Mouse (Mus musculus): ENCODE measurements around the gene Sec14l1. TPM values are rescaled to one million over a fixed set of nuclear protein-coding genes. Genes with fewer than 3 reads are reported as not detected.

Sec14l1 gene
- polyA plus RNA-seq, 1 experiment = 49.2 TPM

- Histone ChIP-seq H3K27ac (ENCODE audit: insufficient read depth, low read depth, low read length) (no peak overlapping the region), H3K4me1 (ENCODE audit: control insufficient read depth, insufficient read depth, insufficient read length, low read length) (peaks cover 15% of the 10 kb centered on the region; the same call in 1 of the 2 replicates), H3K36me3 (ENCODE audit: control insufficient read depth, insufficient read depth, low read length) (no peaks in the 10 kb centered on the region), H3K27me3 (ENCODE audit: control insufficient read depth, insufficient read depth, low read length) (no peaks in the 10 kb centered on the region), H3K4me3 (ENCODE audit: low read depth, low read length) (no peak overlapping the region)
- WGBS = 69% methylated on average over 12 of the region's 12 CpGs
- TF ChIP-seq CTCF (IDR thresholded peaks at IDR 0.05; ENCODE audit: extremely low read depth, insufficient read length, insufficient replicate concordance, low read depth, low read length) = no peak
- TF ChIP-seq POLR2A (IDR thresholded peaks at IDR 0.05; ENCODE audit: low read depth, low read length) = no peak
Observed at GRCm38 (mm10) chr11:117109179-117109954, 5.6 kb upstream of the Sec14l1 start.

- H3K27me3 ChIP-seq (ENCODE audit: control insufficient read depth, insufficient read depth, low read length) = no peaks in the 10 kb centered on the region
- TF ChIP-seq CTCF (IDR thresholded peaks at IDR 0.05; ENCODE audit: extremely low read depth, insufficient read length, insufficient replicate concordance, low read depth, low read length) (no peak), POLR2A (IDR thresholded peaks at IDR 0.05; ENCODE audit: low read depth, low read length) (no peak)
- no peak overlapping the region for H3K4me3 ChIP-seq (ENCODE audit: low read depth, low read length)
- no peak overlapping the region for H3K27ac ChIP-seq (ENCODE audit: insufficient read depth, low read depth, low read length)
- WGBS = 90% methylated on average over 11 of the region's 11 CpGs
- H3K36me3 ChIP-seq (ENCODE audit: control insufficient read depth, insufficient read depth, low read length) = peaks cover under 1% of the 10 kb centered on the region; the same call in 1 of the 2 replicates
- H3K4me1 ChIP-seq (ENCODE audit: control insufficient read depth, insufficient read depth, insufficient read length, low read length) = peaks cover 22% of the 10 kb centered on the region; the same call in 1 of the 2 replicates
Observed at GRCm38 (mm10) chr11:117111967-117112648, 2.9 kb upstream of the Sec14l1 start.

DNA sequence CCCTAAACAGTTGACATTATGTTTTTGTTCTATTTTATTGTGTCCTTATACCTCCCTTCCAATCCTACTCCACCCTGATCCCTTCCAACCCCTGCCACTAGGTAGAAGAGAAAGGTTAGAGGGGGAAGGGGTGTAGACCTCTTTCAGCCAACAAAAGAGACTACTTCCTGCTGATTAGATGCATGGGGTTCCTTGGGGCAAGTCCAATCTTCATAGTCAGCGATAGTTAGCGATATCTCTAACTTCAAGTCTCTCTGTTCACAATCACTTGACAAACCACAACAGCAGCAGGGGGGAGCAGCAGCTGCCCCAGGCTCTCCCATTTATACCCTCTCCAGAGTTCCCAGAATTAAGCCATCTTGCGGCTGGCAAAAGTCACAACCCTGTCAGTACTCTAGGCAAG is 2.3 kb upstream of the Sec14l1 start:
- Histone ChIP-seq H3K27ac (ENCODE audit: insufficient read depth, low read depth, low read length) (no peak overlapping the region), H3K4me1 (ENCODE audit: control insufficient read depth, insufficient read depth, insufficient read length, low read length) (peaks cover 24% of the 10 kb centered on the region), H3K27me3 (ENCODE audit: control insufficient read depth, insufficient read depth, low read length) (no peaks in the 10 kb centered on the region), H3K36me3 (ENCODE audit: control insufficient read depth, insufficient read depth, low read length) (peaks cover 5% of the 10 kb centered on the region), H3K4me3 (ENCODE audit: low read depth, low read length) (no peak overlapping the region)
- TF ChIP-seq CTCF (IDR thresholded peaks at IDR 0.05; ENCODE audit: extremely low read depth, insufficient read length, insufficient replicate concordance, low read depth, low read length) (no peak), POLR2A (IDR thresholded peaks at IDR 0.05; ENCODE audit: low read depth, low read length) (no peak)
- whole genome bisulfite sequencing = 24% methylated on average over 3 of the region's 3 CpGs

DNA sequence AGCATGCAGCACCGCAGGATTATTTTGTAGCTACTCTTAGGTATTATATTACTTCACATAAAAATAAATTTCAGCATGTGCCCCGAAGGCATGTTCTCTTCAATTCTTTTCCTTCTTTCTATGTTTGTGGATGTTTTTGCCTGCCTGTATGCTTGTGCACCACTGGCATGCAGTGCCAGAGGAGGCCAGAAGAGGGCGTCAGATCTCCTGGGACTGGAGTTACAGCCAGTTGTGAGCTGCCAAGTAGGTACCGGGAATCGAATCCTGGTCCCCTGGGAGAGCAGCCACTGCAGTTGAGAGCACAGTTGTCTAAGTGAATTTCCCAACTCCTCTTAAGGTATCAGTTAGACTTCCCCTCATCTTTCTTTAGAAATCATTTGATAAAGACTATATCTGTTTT is 1.6 kb upstream of the Sec14l1 start:
- Histone ChIP-seq H3K27me3 (ENCODE audit: control insufficient read depth, insufficient read depth, low read length) (no peaks in the 10 kb centered on the region), H3K27ac (ENCODE audit: insufficient read depth, low read depth, low read length) (no peak overlapping the region), H3K4me3 (ENCODE audit: low read depth, low read length) (no peak overlapping the region), H3K4me1 (ENCODE audit: control insufficient read depth, insufficient read depth, insufficient read length, low read length) (peaks cover 25% of the 10 kb centered on the region), H3K36me3 (ENCODE audit: control insufficient read depth, insufficient read depth, low read length) (peaks cover 12% of the 10 kb centered on the region)
- WGBS = 91% methylated on average over 5 of the region's 5 CpGs
- TF ChIP-seq CTCF (IDR thresholded peaks at IDR 0.05; ENCODE audit: extremely low read depth, insufficient read length, insufficient replicate concordance, low read depth, low read length) = peak; percentile 40; the same call in 1 of the 2 replicates
- no peak for TF ChIP-seq POLR2A (IDR thresholded peaks at IDR 0.05; ENCODE audit: low read depth, low read length)

DNA sequence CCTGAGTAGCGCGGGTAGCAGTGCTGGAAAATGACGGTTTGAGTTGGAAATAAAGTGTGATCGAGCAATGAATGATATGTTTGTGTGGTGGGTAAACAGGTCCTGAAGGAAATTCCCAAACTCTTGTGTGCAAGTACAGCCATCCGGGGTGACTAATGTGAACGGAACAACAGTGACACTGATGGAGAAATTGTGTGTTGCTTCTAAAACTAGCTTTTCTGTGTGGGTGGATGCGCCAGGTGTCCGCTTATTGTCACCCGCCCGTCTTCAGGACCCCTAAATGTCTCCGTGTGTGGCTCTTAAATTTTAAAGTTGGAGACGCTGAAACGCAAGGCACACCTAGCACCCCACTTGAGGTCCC is 757 bp upstream of the Sec14l1 start:
- Histone ChIP-seq H3K4me3 (ENCODE audit: low read depth, low read length) (peak overlapping the region; percentile 74), H3K36me3 (ENCODE audit: control insufficient read depth, insufficient read depth, low read length) (peaks cover 12% of the 10 kb centered on the region), H3K4me1 (ENCODE audit: control insufficient read depth, insufficient read depth, insufficient read length, low read length) (peaks cover 28% of the 10 kb centered on the region), H3K27me3 (ENCODE audit: control insufficient read depth, insufficient read depth, low read length) (no peaks in the 10 kb centered on the region), H3K27ac (ENCODE audit: insufficient read depth, low read depth, low read length) (peak overlapping the region; percentile 93)
- WGBS = 32% methylated on average over 13 of the region's 13 CpGs
- TF ChIP-seq CTCF (IDR thresholded peaks at IDR 0.05; ENCODE audit: extremely low read depth, insufficient read length, insufficient replicate concordance, low read depth, low read length) (no peak), POLR2A (IDR thresholded peaks at IDR 0.05; ENCODE audit: low read depth, low read length) (no peak)

GRCm38 (mm10) chr11:117115346-117116219 is 615 bp downstream of the Sec14l1 start:
- Histone ChIP-seq H3K27ac (ENCODE audit: insufficient read depth, low read depth, low read length) (peak overlapping the region; percentile 57), H3K4me1 (ENCODE audit: control insufficient read depth, insufficient read depth, insufficient read length, low read length) (peaks cover 28% of the 10 kb centered on the region), H3K36me3 (ENCODE audit: control insufficient read depth, insufficient read depth, low read length) (peaks cover 12% of the 10 kb centered on the region), H3K4me3 (ENCODE audit: low read depth, low read length) (peak overlapping the region; percentile 74), H3K27me3 (ENCODE audit: control insufficient read depth, insufficient read depth, low read length) (no peaks in the 10 kb centered on the region)
- no peak for TF ChIP-seq POLR2A (IDR thresholded peaks at IDR 0.05; ENCODE audit: low read depth, low read length)
- TF ChIP-seq CTCF (IDR thresholded peaks at IDR 0.05; ENCODE audit: extremely low read depth, insufficient read length, insufficient replicate concordance, low read depth, low read length) = no peak
- WGBS = under 1% methylated on average over 54 of the region's 54 CpGs
